Mouse (Mus musculus): ENCODE results near the gene Bcar3. TPM values are rescaled to one million over a fixed set of nuclear protein-coding genes. Genes with fewer than 3 reads are reported as not detected.

The Bcar3 gene
- polyA plus RNA-seq, 1 experiment from 2014 or later: 4.5 TPM

GRCm38 (mm10) chr3:122456156-122456555 is 162.2 kb downstream of the Bcar3 start:
- 73% methylated on average over 4 of the region's 4 CpGs for WGBS
- Histone ChIP-seq H3K9ac (ENCODE audit: low read length) (no peak overlapping the region), H3K27ac (ENCODE audit: low read length) (no peak overlapping the region), H3K4me1 (ENCODE audit: control insufficient read depth, insufficient read depth, low read length) (no peaks in the 10 kb centered on the region), H3K36me3 (ENCODE audit: control insufficient read depth, insufficient read depth) (no peaks in the 10 kb centered on the region), H3K9me3 (replicated peaks; ENCODE audit: control insufficient read depth, low read length) (no peaks in the 10 kb centered on the region), H3K27me3 (ENCODE audit: control insufficient read depth, insufficient read depth, low read length) (peaks cover 3% of the 10 kb centered on the region; the same call in 1 of the 2 replicates), H3K4me2 (ENCODE audit: low read depth, low read length) (no peak overlapping the region), H3K4me3 (ENCODE audit: low read length) (no peak overlapping the region)
- ATAC-seq (replicated peaks; ENCODE audit: extremely low read depth, insufficient read depth, low FRiP score): no peak

GRCm38 (mm10) chr3:122456807-122457206 is 162.9 kb downstream of the Bcar3 start:
- WGBS: 67% methylated on average over 4 of the region's 4 CpGs
- H3K36me3 ChIP-seq (ENCODE audit: control insufficient read depth, insufficient read depth): no peaks in the 10 kb centered on the region
- H3K27ac ChIP-seq (ENCODE audit: low read length): no peak overlapping the region
- H3K4me2 ChIP-seq (ENCODE audit: low read depth, low read length): no peak overlapping the region
- H3K4me3 ChIP-seq (ENCODE audit: low read length): no peak overlapping the region
- no peak for ATAC-seq (replicated peaks; ENCODE audit: extremely low read depth, insufficient read depth, low FRiP score)
- H3K9me3 ChIP-seq (replicated peaks; ENCODE audit: control insufficient read depth, low read length): no peaks in the 10 kb centered on the region
- no peaks in the 10 kb centered on the region for H3K4me1 ChIP-seq (ENCODE audit: control insufficient read depth, insufficient read depth, low read length)
- H3K27me3 ChIP-seq (ENCODE audit: control insufficient read depth, insufficient read depth, low read length): peaks cover 5% of the 10 kb centered on the region; the same call in 1 of the 2 replicates
- no peak overlapping the region for H3K9ac ChIP-seq (ENCODE audit: low read length)

GRCm38 (mm10) chr3:122457723-122458122 is 163.8 kb downstream of the Bcar3 start:
- Histone ChIP-seq H3K36me3 (ENCODE audit: control insufficient read depth, insufficient read depth) (no peaks in the 10 kb centered on the region), H3K9me3 (replicated peaks; ENCODE audit: control insufficient read depth, low read length) (no peaks in the 10 kb centered on the region), H3K9ac (ENCODE audit: low read length) (no peak overlapping the region), H3K27ac (ENCODE audit: low read length) (no peak overlapping the region), H3K27me3 (ENCODE audit: control insufficient read depth, insufficient read depth, low read length) (peaks cover 5% of the 10 kb centered on the region; the same call in 1 of the 2 replicates), H3K4me2 (ENCODE audit: low read depth, low read length) (no peak overlapping the region), H3K4me1 (ENCODE audit: control insufficient read depth, insufficient read depth, low read length) (0 out of 2 replicates have a peak, but pooled peaks cover 2% of the 10 kb centered on the region), H3K4me3 (ENCODE audit: low read length) (no peak overlapping the region)
- ATAC-seq (replicated peaks; ENCODE audit: extremely low read depth, insufficient read depth, low FRiP score): no peak
- WGBS: 50% methylated on average over 1 of the region's 1 CpGs

GRCm38 (mm10) chr3:122458743-122459142 is 164.8 kb downstream of the Bcar3 start:
- 43% methylated on average over 8 of the region's 8 CpGs for WGBS
- Histone ChIP-seq H3K9ac (ENCODE audit: low read length) (no peak overlapping the region), H3K27me3 (ENCODE audit: control insufficient read depth, insufficient read depth, low read length) (peaks cover 5% of the 10 kb centered on the region; the same call in 1 of the 2 replicates), H3K36me3 (ENCODE audit: control insufficient read depth, insufficient read depth) (no peaks in the 10 kb centered on the region), H3K27ac (ENCODE audit: low read length) (no peak overlapping the region), H3K4me1 (ENCODE audit: control insufficient read depth, insufficient read depth, low read length) (0 out of 2 replicates have a peak, but pooled peaks cover 2% of the 10 kb centered on the region), H3K9me3 (replicated peaks; ENCODE audit: control insufficient read depth, low read length) (no peaks in the 10 kb centered on the region), H3K4me3 (ENCODE audit: low read length) (no peak overlapping the region), H3K4me2 (ENCODE audit: low read depth, low read length) (no peak overlapping the region)
- ATAC-seq (replicated peaks; ENCODE audit: extremely low read depth, insufficient read depth, low FRiP score): no peak

- Histone ChIP-seq H3K4me3 (ENCODE audit: low read length) (no peak overlapping the region), H3K4me2 (ENCODE audit: low read depth, low read length) (no peak overlapping the region), H3K9ac (ENCODE audit: low read length) (no peak overlapping the region), H3K9me3 (replicated peaks; ENCODE audit: control insufficient read depth, low read length) (no peaks in the 10 kb centered on the region), H3K4me1 (ENCODE audit: control insufficient read depth, insufficient read depth, low read length) (0 out of 2 replicates have a peak, but pooled peaks cover 2% of the 10 kb centered on the region), H3K27me3 (ENCODE audit: control insufficient read depth, insufficient read depth, low read length) (peaks cover 9% of the 10 kb centered on the region), H3K27ac (ENCODE audit: low read length) (no peak overlapping the region), H3K36me3 (ENCODE audit: control insufficient read depth, insufficient read depth) (no peaks in the 10 kb centered on the region)
- 62% methylated on average over 8 of the region's 8 CpGs for WGBS
- ATAC-seq (replicated peaks; ENCODE audit: extremely low read depth, insufficient read depth, low FRiP score): no peak
Measured at GRCm38 (mm10) chr3:122460848-122461511, 167.0 kb downstream of the Bcar3 start.

- no peak for ATAC-seq (replicated peaks; ENCODE audit: extremely low read depth, insufficient read depth, low FRiP score)
- Histone ChIP-seq H3K27me3 (ENCODE audit: control insufficient read depth, insufficient read depth, low read length) (peaks cover 9% of the 10 kb centered on the region), H3K9me3 (replicated peaks; ENCODE audit: control insufficient read depth, low read length) (no peaks in the 10 kb centered on the region), H3K9ac (ENCODE audit: low read length) (no peak overlapping the region), H3K4me2 (ENCODE audit: low read depth, low read length) (no peak overlapping the region), H3K4me1 (ENCODE audit: control insufficient read depth, insufficient read depth, low read length) (0 out of 2 replicates have a peak, but pooled peaks cover 2% of the 10 kb centered on the region), H3K4me3 (ENCODE audit: low read length) (no peak overlapping the region), H3K27ac (ENCODE audit: low read length) (no peak overlapping the region), H3K36me3 (ENCODE audit: control insufficient read depth, insufficient read depth) (no peaks in the 10 kb centered on the region)
- WGBS: 81% methylated on average over 11 of the region's 11 CpGs
Measured at GRCm38 (mm10) chr3:122461512-122461881, 167.6 kb downstream of the Bcar3 start.

GRCm38 (mm10) chr3:122461932-122462871 is 168.3 kb downstream of the Bcar3 start:
- Histone ChIP-seq H3K9ac (ENCODE audit: low read length) (no peak overlapping the region), H3K4me3 (ENCODE audit: low read length) (no peak overlapping the region), H3K27me3 (ENCODE audit: control insufficient read depth, insufficient read depth, low read length) (peaks cover 11% of the 10 kb centered on the region), H3K4me2 (ENCODE audit: low read depth, low read length) (no peak overlapping the region; the same call in 1 of the 2 replicates), H3K9me3 (replicated peaks; ENCODE audit: control insufficient read depth, low read length) (no peaks in the 10 kb centered on the region), H3K36me3 (ENCODE audit: control insufficient read depth, insufficient read depth) (no peaks in the 10 kb centered on the region), H3K27ac (ENCODE audit: low read length) (no peak overlapping the region), H3K4me1 (ENCODE audit: control insufficient read depth, insufficient read depth, low read length) (0 out of 2 replicates have a peak, but pooled peaks cover 2% of the 10 kb centered on the region)
- ATAC-seq (replicated peaks; ENCODE audit: extremely low read depth, insufficient read depth, low FRiP score): no peak
- 61% methylated on average over 18 of the region's 18 CpGs for WGBS

- H3K9ac ChIP-seq (ENCODE audit: low read length): no peak overlapping the region
- no peak overlapping the region for H3K4me2 ChIP-seq (ENCODE audit: low read depth, low read length)
- no peak overlapping the region for H3K4me3 ChIP-seq (ENCODE audit: low read length)
- H3K9me3 ChIP-seq (replicated peaks; ENCODE audit: control insufficient read depth, low read length): no peaks in the 10 kb centered on the region
- ATAC-seq (replicated peaks; ENCODE audit: extremely low read depth, insufficient read depth, low FRiP score): no peak
- 88% methylated on average over 9 of the region's 9 CpGs for WGBS
- H3K36me3 ChIP-seq (ENCODE audit: control insufficient read depth, insufficient read depth): no peaks in the 10 kb centered on the region
- H3K27me3 ChIP-seq (ENCODE audit: control insufficient read depth, insufficient read depth, low read length): peaks cover 14% of the 10 kb centered on the region
- no peak overlapping the region for H3K27ac ChIP-seq (ENCODE audit: low read length)
- 0 out of 2 replicates have a peak, but pooled peaks cover 2% of the 10 kb centered on the region for H3K4me1 ChIP-seq (ENCODE audit: control insufficient read depth, insufficient read depth, low read length)
Measured at GRCm38 (mm10) chr3:122463166-122463565, 169.2 kb downstream of the Bcar3 start.

Measured in heart, embryonic 16.5 days (tissue).